Mouse (Mus musculus) thymus, postnatal 0 days (tissue): Measurements from ENCODE around the gene Lrrtm1. TPM values are rescaled to one million over a fixed set of nuclear protein-coding genes. Genes with fewer than 3 reads are reported as not detected.

ENCODE experiments used
- DNase-seq: peaks from one replicate; pipeline ENCODE4 v3.0.0-alpha.2; 2015; ENCODE audit warnings: low spot score
- polyA plus RNA-seq: library from polyadenylated mRNA; unstranded; fragments of >200 nt; fragmentation: Nextera tagmentation; extraction: Ambion mirVana; gene quantifications from 2 replicates; pipeline ENCODE4 v1.2.1, GENCODE M21; 2015

Lrrtm1 gene
- polyA plus RNA-seq, 1 experiment from 2014 or later: 0.14 TPM

DNA sequence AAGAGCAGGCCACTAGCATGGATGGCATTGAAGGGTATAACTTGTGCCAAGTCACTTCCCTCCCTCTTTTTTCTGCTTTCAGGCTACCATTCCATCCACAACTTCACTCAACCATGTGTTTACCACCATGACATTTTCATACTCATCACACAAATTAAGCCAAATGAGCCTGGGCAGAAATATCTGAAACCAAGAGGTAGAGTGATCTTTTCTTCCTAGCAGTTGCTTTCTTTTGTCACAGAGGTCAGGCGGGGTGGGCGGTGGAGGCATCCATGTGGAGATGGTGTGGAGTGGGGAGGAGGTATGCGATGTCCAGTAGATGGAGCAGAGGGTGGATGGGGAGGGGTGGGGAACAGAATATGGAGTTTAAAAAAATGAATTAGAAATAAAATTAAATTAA lies 64.3 kb downstream of the Lrrtm1 start:
- DNase-seq: no peak
